Mouse (Mus musculus) midbrain, embryonic 11.5 days (tissue): Measurements from ENCODE around the gene Zfp771. TPM values are rescaled to one million over a fixed set of nuclear protein-coding genes. Genes with fewer than 3 reads are reported as not detected.

Source experiments
- ATAC-seq: fragments of 200-750 bp; cut with Nextera tagmentation; 2 replicates; pipeline ENCODE4 v1.8.0; 2017; ENCODE audit warnings: moderate TSS enrichment, moderate library complexity; ENCODE audit not compliant: low FRiP score
- DNase-seq: peaks from one replicate; pipeline ENCODE4 v3.0.0; 2015; ENCODE audit warnings: low spot score; ENCODE audit errors: missing footprints
- H3K27ac ChIP-seq: fragments of 300-500 bp; sonication (generic); 2 replicates; pipeline ENCODE4 v1.5.1; 2014; ENCODE audit warnings: low read depth, low read length
- H3K27me3 ChIP-seq: fragments of 300-500 bp; sonication (generic); 2 replicates; pipeline ENCODE4 v1.6.1; 2014; ENCODE audit warnings: mild to moderate bottlenecking, low read length, moderate library complexity, mixed read lengths; ENCODE audit not compliant: control insufficient read depth, insufficient read depth
- H3K36me3 ChIP-seq: fragments of 300-500 bp; sonication (generic); 2 replicates; pipeline ENCODE4 v1.6.1; 2014; ENCODE audit warnings: mild to moderate bottlenecking, low read length, moderate library complexity, mixed read lengths; ENCODE audit not compliant: control insufficient read depth, insufficient read depth
- H3K4me1 ChIP-seq: fragments of 300-500 bp; sonication (generic); 2 replicates; pipeline ENCODE4 v1.6.1; 2014; ENCODE audit warnings: low read length; ENCODE audit not compliant: control insufficient read depth, insufficient read depth
- H3K4me2 ChIP-seq: fragments of 300-500 bp; sonication (generic); 2 replicates; pipeline ENCODE4 v1.6.1; 2014; ENCODE audit warnings: mild to moderate bottlenecking, moderate library complexity
- H3K4me3 ChIP-seq: fragments of 300-500 bp; sonication (generic); 2 replicates; pipeline ENCODE4 v1.5.1; 2014; ENCODE audit warnings: low read depth, low read length
- H3K9ac ChIP-seq: fragments of 300-500 bp; sonication (generic); 2 replicates; pipeline ENCODE4 v1.6.1; 2014; ENCODE audit warnings: low read length
- H3K9me3 ChIP-seq: fragments of 300-500 bp; sonication (generic); 2 replicates; pipeline ENCODE4 v1.6.1; 2016; ENCODE audit warnings: low read length; ENCODE audit not compliant: control insufficient read depth
- WGBS: fragments of 180-500 bp; shearing (Covaris S2); extraction: QIAGEN DNeasy Blood & Tissue Kit; methylation state at CpG from one replicate; pipeline ENCODE4 v1.1.7; 2014; 5-methylcytosine and 5-hydroxymethylcytosine counted together
- polyA plus RNA-seq: library from polyadenylated mRNA; unstranded; fragments of >200 nt; fragmentation: Nextera tagmentation; extraction: Ambion mirVana; gene quantifications from 2 replicates; pipeline ENCODE4 v1.2.1, GENCODE M21; 2014

Gene Zfp771
- polyA plus RNA-seq, 1 experiment from 2014 or later, result 49.3 TPM

GRCm38 (mm10) chr7:127224616-127225015, 19.5 kb upstream of the Zfp771 start:
- ATAC-seq (no peak), DNase-seq (no peak)
- Histone ChIP-seq H3K27me3 (no peaks in the 10 kb centered on the region), H3K9ac (no peak overlapping the region), H3K4me1 (no peaks in the 10 kb centered on the region), H3K27ac (no peak overlapping the region), H3K4me3 (no peak overlapping the region), H3K4me2 (no peak overlapping the region), H3K36me3 (peaks cover 7% of the 10 kb centered on the region; the same call in 1 of the 2 replicates), H3K9me3 (no peaks in the 10 kb centered on the region)
- 91% methylated on average over 6 of the region's 6 CpGs for WGBS

- no peak overlapping the region for H3K27ac ChIP-seq
- no peak for ATAC-seq
Measured at GRCm38 (mm10) chr7:127225147-127225995, 18.7 kb upstream of the Zfp771 start.

GRCm38 (mm10) chr7:127228615-127229303, 15.3 kb upstream of the Zfp771 start:
- 64% methylated on average over 4 of the region's 4 CpGs for WGBS
- DNase-seq, result peak; percentile 97
- no peak overlapping the region for H3K4me2 ChIP-seq
- H3K27me3 ChIP-seq, result no peaks in the 10 kb centered on the region
- no peaks in the 10 kb centered on the region for H3K9me3 ChIP-seq
- H3K9ac ChIP-seq, result no peak overlapping the region
- no peak overlapping the region for H3K27ac ChIP-seq
- peaks cover 11% of the 10 kb centered on the region; the same call in 1 of the 2 replicates for H3K36me3 ChIP-seq
- peaks cover 14% of the 10 kb centered on the region for H3K4me1 ChIP-seq
- no peak overlapping the region for H3K4me3 ChIP-seq
- ATAC-seq, result no peak

More at GRCm38 (mm10) chr7:127225147-127225995, 18.7 kb upstream of the Zfp771 start:
- Histone ChIP-seq H3K4me2 (no peak overlapping the region), H3K27me3 (no peaks in the 10 kb centered on the region), H3K9me3 (no peaks in the 10 kb centered on the region), H3K36me3 (peaks cover 11% of the 10 kb centered on the region; the same call in 1 of the 2 replicates), H3K4me3 (no peak overlapping the region), H3K9ac (no peak overlapping the region), H3K4me1 (no peaks in the 10 kb centered on the region; the same call in 1 of the 2 replicates)
- DNase-seq, result no peak
- 92% methylated on average over 11 of the region's 11 CpGs for WGBS

- H3K4me2 ChIP-seq, result peak overlapping the region; percentile 59
- H3K9ac ChIP-seq, result peak overlapping the region; percentile 99
- DNase-seq (no peak), ATAC-seq (no peak)
- H3K36me3 ChIP-seq, result peaks cover 25% of the 10 kb centered on the region
- no peaks in the 10 kb centered on the region for H3K9me3 ChIP-seq
- H3K4me1 ChIP-seq, result peaks cover 21% of the 10 kb centered on the region
- H3K4me3 ChIP-seq, result peak overlapping the region; percentile 97
- 87% methylated on average over 2 of the region's 3 CpGs for WGBS
- no peaks in the 10 kb centered on the region for H3K27me3 ChIP-seq
- H3K27ac ChIP-seq, result peak overlapping the region; percentile 98; the same call in 1 of the 2 replicates
Measured at GRCm38 (mm10) chr7:127231376-127231775, 12.7 kb upstream of the Zfp771 start.

- peak overlapping the region; percentile 99 for H3K9ac ChIP-seq
Measured at GRCm38 (mm10) chr7:127231826-127232621, 12.1 kb upstream of the Zfp771 start.

GRCm38 (mm10) chr7:127232622-127233367, 11.3 kb upstream of the Zfp771 start, which contains the start of the genes Zfp553 and Sept1:
Gene Zfp553 (plus strand): TSS chr7:127233061.
Gene Sept1 (minus strand): TSS chr7:127233130.
- Histone ChIP-seq H3K4me1 (peaks cover 21% of the 10 kb centered on the region), H3K4me2 (peak within 1 kb of the TSS; percentile 59), H3K9me3 (no peaks in the 10 kb centered on the region), H3K4me3 (peak within 1 kb of the TSS; percentile 97), H3K27ac (peak within 1 kb of the TSS; percentile 98), H3K36me3 (peaks cover 37% of the 10 kb centered on the region), H3K27me3 (no peaks in the 10 kb centered on the region), H3K9ac (peak within 1 kb of the TSS; percentile 99)
- under 1% methylated on average over 64 of the region's 64 CpGs for WGBS
- DNase-seq (peak; percentile 99), ATAC-seq (peak; percentile 90)

More at GRCm38 (mm10) chr7:127231826-127232621, 12.1 kb upstream of the Zfp771 start:
- H3K9me3 ChIP-seq, result no peaks in the 10 kb centered on the region
- no peaks in the 10 kb centered on the region for H3K27me3 ChIP-seq
- DNase-seq (peak; percentile 91), ATAC-seq (no peak)
- WGBS, result 8% methylated on average over 20 of the region's 20 CpGs
- H3K4me1 ChIP-seq, result peaks cover 21% of the 10 kb centered on the region
- H3K27ac ChIP-seq, result peak overlapping the region; percentile 98
- H3K36me3 ChIP-seq, result peaks cover 32% of the 10 kb centered on the region
- H3K4me3 ChIP-seq, result peak overlapping the region; percentile 97
- H3K4me2 ChIP-seq, result peak overlapping the region; percentile 59

- peak overlapping the region; percentile 97 for H3K4me3 ChIP-seq
- H3K27ac ChIP-seq, result peak overlapping the region; percentile 98
- no peaks in the 10 kb centered on the region for H3K9me3 ChIP-seq
- peaks cover 41% of the 10 kb centered on the region for H3K36me3 ChIP-seq
- under 1% methylated on average over 27 of the region's 27 CpGs for WGBS
- peaks cover 21% of the 10 kb centered on the region for H3K4me1 ChIP-seq
- H3K4me2 ChIP-seq, result peak overlapping the region; percentile 59
- H3K27me3 ChIP-seq, result no peaks in the 10 kb centered on the region
- ATAC-seq (peak; percentile 57), DNase-seq (no peak)
- H3K9ac ChIP-seq, result peak overlapping the region; percentile 99
Measured at GRCm38 (mm10) chr7:127233368-127233749, 10.7 kb upstream of the Zfp771 start.

GRCm38 (mm10) chr7:127233765-127234164, 10.3 kb upstream of the Zfp771 start:
- peak overlapping the region; percentile 99 for H3K9ac ChIP-seq
- peaks cover 21% of the 10 kb centered on the region for H3K4me1 ChIP-seq
- ATAC-seq (no peak), DNase-seq (no peak)
- H3K4me2 ChIP-seq, result peak overlapping the region; percentile 59
- peak overlapping the region; percentile 98; the same call in 1 of the 2 replicates for H3K27ac ChIP-seq
- no peaks in the 10 kb centered on the region for H3K9me3 ChIP-seq
- H3K27me3 ChIP-seq, result no peaks in the 10 kb centered on the region
- peak overlapping the region; percentile 97 for H3K4me3 ChIP-seq
- 7% methylated on average over 9 of the region's 9 CpGs for WGBS
- H3K36me3 ChIP-seq, result peaks cover 43% of the 10 kb centered on the region
